Mouse (Mus musculus) embryonic fibroblast, embryonic 13.5 days (primary cell): Measurements from ENCODE around the gene Scp2.

Experiments used
- CTCF ChIP-seq: IDR thresholded peaks from 2 replicates; pipeline ENCODE4 v1.5.1; 2011; ENCODE audit warnings: mild to moderate bottlenecking, control low read depth, low read length, moderate library complexity, borderline replicate concordance; ENCODE audit not compliant: insufficient read depth
- POLR2A ChIP-seq: IDR thresholded peaks from 2 replicates; pipeline ENCODE4 v1.6.1; 2011; ENCODE audit warnings: low read depth, mild to moderate bottlenecking, control low read depth, low read length, moderate library complexity

GRCm38 (mm10) chr4:107998641-107999332 lies 146.0 kb downstream of the Scp2 start:
- TF ChIP-seq CTCF (no peak), POLR2A (no peak)
